Mouse (Mus musculus): Measurements from ENCODE around the gene Hid1.

DNA sequence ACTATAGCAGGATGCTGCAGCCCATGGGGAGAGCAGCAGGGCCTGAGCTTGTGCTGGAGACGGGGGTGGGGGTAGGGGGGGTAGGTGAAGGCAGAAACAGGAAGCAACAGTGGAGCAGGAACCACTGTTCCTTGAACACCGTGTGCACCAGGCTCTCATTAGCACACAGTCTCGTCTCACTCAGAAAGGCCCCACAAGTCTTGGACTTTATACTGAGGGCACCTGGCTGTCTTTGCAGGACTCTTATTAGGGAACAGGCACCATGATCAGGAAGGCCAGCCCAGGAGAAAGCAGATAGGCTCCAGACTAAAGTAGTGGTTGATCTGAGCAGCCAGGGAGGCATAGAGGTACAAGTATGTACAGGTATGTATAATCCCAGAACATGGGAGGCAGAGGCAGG lies 30.2 kb downstream of the Hid1 start:
- TF ChIP-seq GATA1 (IDR thresholded peaks at IDR 0.05; ENCODE audit: borderline replicate concordance, low read length) (no peak), FLI1 (IDR thresholded peaks at IDR 0.05; ENCODE audit: low read length) (no peak)

All from megakaryocyte, embryonic 14.5 days (primary cell).